Mouse (Mus musculus) neural tube, embryonic 11.5 days (tissue): ENCODE measurements around the gene Rassf3. TPM values are rescaled to one million over a fixed set of nuclear protein-coding genes. Genes with fewer than 3 reads are reported as not detected.

Experiments
- ATAC-seq: fragments of 200-750 bp; cut with Nextera tagmentation; 2 replicates; pipeline ENCODE4 v1.8.0; 2017; ENCODE audit warnings: moderate number of reproducible peaks, mild to moderate bottlenecking, moderate TSS enrichment, moderate library complexity; ENCODE audit not compliant: insufficient read depth, low FRiP score, low TSS enrichment
- DNase-seq: peaks from one replicate; pipeline ENCODE4 v3.0.0-alpha.2; 2015; ENCODE audit warnings: low spot score
- H3K27ac ChIP-seq: fragments of 300-500 bp; sonication (generic); 2 replicates; pipeline ENCODE4 v1.5.1; 2014; ENCODE audit warnings: low read depth, mild to moderate bottlenecking, low read length
- H3K27me3 ChIP-seq: fragments of 300-500 bp; sonication (generic); 2 replicates; pipeline ENCODE4 v1.6.1; 2014; ENCODE audit warnings: mild to moderate bottlenecking, low read length, mixed read lengths; ENCODE audit not compliant: control insufficient read depth, insufficient read depth
- H3K36me3 ChIP-seq: fragments of 300-500 bp; sonication (generic); 2 replicates; pipeline ENCODE4 v1.6.1; 2014; ENCODE audit warnings: mild to moderate bottlenecking, low read length, moderate library complexity, mixed read lengths; ENCODE audit not compliant: control insufficient read depth, insufficient read depth
- H3K4me1 ChIP-seq: fragments of 300-500 bp; sonication (generic); 2 replicates; pipeline ENCODE4 v1.6.1; 2014; ENCODE audit warnings: low read length, mixed read lengths; ENCODE audit not compliant: control insufficient read depth, insufficient read depth
- H3K4me2 ChIP-seq: fragments of 300-500 bp; sonication (generic); 2 replicates; pipeline ENCODE4 v1.6.1; 2014; ENCODE audit warnings: low read depth, mild to moderate bottlenecking, moderate library complexity
- H3K4me3 ChIP-seq: fragments of 300-500 bp; sonication (generic); 2 replicates; pipeline ENCODE4 v1.5.1; 2014; ENCODE audit warnings: low read depth, low read length
- H3K9ac ChIP-seq: fragments of 300-500 bp; sonication (generic); 2 replicates; pipeline ENCODE4 v1.6.1; 2014; ENCODE audit warnings: mild to moderate bottlenecking, low read length
- H3K9me3 ChIP-seq: fragments of 300-500 bp; sonication (generic); 2 replicates; pipeline ENCODE4 v1.6.1; 2016; ENCODE audit warnings: low read length; ENCODE audit not compliant: control insufficient read depth
- WGBS: fragments of 180-500 bp; shearing (Covaris S2); extraction: QIAGEN DNeasy Blood & Tissue Kit; methylation state at CpG from one replicate; pipeline ENCODE4 v1.1.7; 2014; 5-methylcytosine and 5-hydroxymethylcytosine counted together
- polyA plus RNA-seq: library from polyadenylated mRNA; unstranded; fragments of >200 nt; fragmentation: Nextera tagmentation; extraction: Ambion mirVana; gene quantifications from 2 replicates; pipeline ENCODE4 v1.2.1, GENCODE M21; 2014

Rassf3 gene
- polyA plus RNA-seq, 1 experiment from 2014 or later, result 10.9 TPM

- no peaks in the 10 kb centered on the region for H3K36me3 ChIP-seq
- H3K9me3 ChIP-seq, result no peaks in the 10 kb centered on the region
- no peak for DNase-seq
- ATAC-seq, result no peak
- peaks cover 12% of the 10 kb centered on the region for H3K4me1 ChIP-seq
- H3K27ac ChIP-seq, result no peak overlapping the region
- 50% methylated on average over 8 of the region's 8 CpGs for WGBS
- H3K4me3 ChIP-seq, result no peak overlapping the region
- H3K27me3 ChIP-seq, result no peaks in the 10 kb centered on the region
- no peak overlapping the region for H3K9ac ChIP-seq
- H3K4me2 ChIP-seq, result no peak overlapping the region
Measured at GRCm38 (mm10) chr10:121471570-121472197, 4.5 kb downstream of the Rassf3 start.

- Histone ChIP-seq H3K9ac (no peak overlapping the region), H3K27ac (no peak overlapping the region), H3K4me3 (no peak overlapping the region), H3K4me1 (peaks cover 11% of the 10 kb centered on the region), H3K4me2 (no peak overlapping the region), H3K9me3 (no peaks in the 10 kb centered on the region), H3K27me3 (no peaks in the 10 kb centered on the region), H3K36me3 (no peaks in the 10 kb centered on the region)
- ATAC-seq, result no peak
- WGBS, result 74% methylated on average over 3 of the region's 3 CpGs
- DNase-seq, result no peak
Measured at GRCm38 (mm10) chr10:121469625-121470024, 6.5 kb downstream of the Rassf3 start.

- DNase-seq, result no peak
- no peak overlapping the region for H3K4me3 ChIP-seq
- H3K9ac ChIP-seq, result no peak overlapping the region
- no peak overlapping the region for H3K27ac ChIP-seq
- no peaks in the 10 kb centered on the region for H3K36me3 ChIP-seq
- 52% methylated on average over 5 of the region's 5 CpGs for WGBS
- no peaks in the 10 kb centered on the region for H3K27me3 ChIP-seq
- H3K4me2 ChIP-seq, result no peak overlapping the region
- H3K4me1 ChIP-seq, result peaks cover 7% of the 10 kb centered on the region; the same call in 1 of the 2 replicates
- H3K9me3 ChIP-seq, result no peaks in the 10 kb centered on the region
- no peak for ATAC-seq
Measured at GRCm38 (mm10) chr10:121468985-121469384, 7.2 kb downstream of the Rassf3 start.

- ATAC-seq (no peak), DNase-seq (no peak)
- no peaks in the 10 kb centered on the region for H3K9me3 ChIP-seq
- 84% methylated on average over 5 of the region's 5 CpGs for WGBS
- H3K9ac ChIP-seq, result no peak overlapping the region
- no peak overlapping the region for H3K4me2 ChIP-seq
- H3K4me1 ChIP-seq, result peaks cover 5% of the 10 kb centered on the region; the same call in 1 of the 2 replicates
- no peaks in the 10 kb centered on the region for H3K27me3 ChIP-seq
- no peak overlapping the region for H3K27ac ChIP-seq
- H3K4me3 ChIP-seq, result no peak overlapping the region
- no peaks in the 10 kb centered on the region for H3K36me3 ChIP-seq
Measured at GRCm38 (mm10) chr10:121468261-121468660, 7.9 kb downstream of the Rassf3 start.

- H3K27ac ChIP-seq, result no peak overlapping the region
- no peaks in the 10 kb centered on the region for H3K9me3 ChIP-seq
- H3K4me3 ChIP-seq, result no peak overlapping the region
- H3K4me1 ChIP-seq, result peaks cover 5% of the 10 kb centered on the region; the same call in 1 of the 2 replicates
- no peak overlapping the region for H3K4me2 ChIP-seq
- H3K36me3 ChIP-seq, result no peaks in the 10 kb centered on the region
- no peak overlapping the region for H3K9ac ChIP-seq
- 78% methylated on average over 8 of the region's 8 CpGs for WGBS
- DNase-seq (no peak), ATAC-seq (no peak)
- no peaks in the 10 kb centered on the region for H3K27me3 ChIP-seq
Measured at GRCm38 (mm10) chr10:121467792-121468191, 8.4 kb downstream of the Rassf3 start.

GRCm38 (mm10) chr10:121467016-121467415 lies 9.1 kb downstream of the Rassf3 start:
- Histone ChIP-seq H3K4me3 (no peak overlapping the region), H3K4me1 (peaks cover 5% of the 10 kb centered on the region; the same call in 1 of the 2 replicates), H3K4me2 (no peak overlapping the region), H3K9ac (no peak overlapping the region), H3K9me3 (no peaks in the 10 kb centered on the region), H3K27ac (no peak overlapping the region), H3K27me3 (no peaks in the 10 kb centered on the region), H3K36me3 (no peaks in the 10 kb centered on the region)
- 84% methylated on average over 13 of the region's 13 CpGs for WGBS
- no peak for DNase-seq
- no peak for ATAC-seq

GRCm38 (mm10) chr10:121465033-121465432 lies 11.1 kb downstream of the Rassf3 start:
- ATAC-seq (no peak), DNase-seq (no peak)
- no peaks in the 10 kb centered on the region for H3K36me3 ChIP-seq
- no peaks in the 10 kb centered on the region for H3K27me3 ChIP-seq
- no peak overlapping the region for H3K9ac ChIP-seq
- H3K27ac ChIP-seq, result no peak overlapping the region
- H3K4me3 ChIP-seq, result no peak overlapping the region
- WGBS, result 14% methylated on average over 5 of the region's 5 CpGs
- H3K4me2 ChIP-seq, result no peak overlapping the region
- peaks cover 10% of the 10 kb centered on the region for H3K4me1 ChIP-seq
- H3K9me3 ChIP-seq, result no peaks in the 10 kb centered on the region

GRCm38 (mm10) chr10:121462162-121462881 lies 13.8 kb downstream of the Rassf3 start:
- H3K4me3 ChIP-seq, result no peak overlapping the region
- no peaks in the 10 kb centered on the region for H3K36me3 ChIP-seq
- H3K27me3 ChIP-seq, result no peaks in the 10 kb centered on the region
- ATAC-seq (no peak), DNase-seq (no peak)
- 0 out of 2 replicates have a peak overlapping the region, but pooled peaks have one; percentile 12 for H3K9ac ChIP-seq
- no peak overlapping the region for H3K27ac ChIP-seq
- 57% methylated on average over 24 of the region's 24 CpGs for WGBS
- peaks cover 11% of the 10 kb centered on the region for H3K4me1 ChIP-seq
- H3K4me2 ChIP-seq, result peak overlapping the region; percentile 41; the same call in 1 of the 2 replicates
- no peaks in the 10 kb centered on the region for H3K9me3 ChIP-seq
